Mouse (Mus musculus) olfactory bulb, adult 2 months (tissue): ENCODE results near the gene Gm15093. TPM values are rescaled to one million over a fixed set of nuclear protein-coding genes. Genes with fewer than 3 reads are reported as not detected.
"Not testable (repeated sequence)": the region's sequence is repeated elsewhere in the genome, so short reads cannot be mapped to it uniquely, and the experiment has no call there.

Experiments used
- H3K27ac ChIP-seq: fragments of 200-500 bp; 2 replicates; pipeline ENCODE4 v1.5.1; 2012; ENCODE audit warnings: low read depth, low read length; ENCODE audit not compliant: insufficient read depth
- H3K4me1 ChIP-seq: fragments of 200-500 bp; 2 replicates; pipeline ENCODE4 v1.6.1; 2012; ENCODE audit warnings: low read length; ENCODE audit not compliant: control insufficient read depth, insufficient read depth
- H3K4me3 ChIP-seq: fragments of 200-500 bp; 2 replicates; pipeline ENCODE4 v1.5.1; 2012; ENCODE audit warnings: mild to moderate bottlenecking, low read depth, low read length, moderate library complexity; ENCODE audit not compliant: insufficient read depth
- WGBS: fragments of 180-500 bp; shearing (Covaris S2); methylation state at CpG from one replicate; pipeline ENCODE4 v1.1.7; 2018; 5-methylcytosine and 5-hydroxymethylcytosine counted together
- polyA plus RNA-seq: library from polyadenylated mRNA; stranded (reverse); fragments of >200 nt; gene quantifications from 2 replicates; pipeline ENCODE4 v1.2.4, GENCODE M21; 2012; ENCODE audit warnings: low replicate concordance; ENCODE audit not compliant: missing spikeins, insufficient read depth, insufficient read length

The Gm15093 gene
- not detected in 2 replicates for polyA plus RNA-seq

DNA sequence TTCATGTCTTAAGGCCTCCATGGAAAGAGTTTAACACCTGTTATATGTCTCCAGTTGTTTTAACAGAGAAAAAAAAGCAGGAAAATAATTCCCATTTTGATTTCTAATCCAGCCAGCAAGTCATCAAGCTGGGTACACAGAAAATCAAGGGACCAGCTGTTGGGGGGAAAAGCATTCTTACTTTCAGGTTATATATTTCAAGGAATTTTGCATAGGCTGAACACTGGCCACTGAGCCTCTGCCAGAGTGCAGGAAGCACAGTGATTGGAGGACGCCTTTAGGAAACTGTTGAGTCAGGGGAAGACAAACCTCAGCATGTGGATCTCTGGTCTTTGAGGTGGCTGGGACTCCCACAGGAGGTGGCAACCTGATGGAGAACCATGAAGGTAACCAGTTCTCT, at the start of gene Gm15093:
Gm15093 (plus strand) TSS at position 301 of the 400 bp plus-strand sequence.
- not testable (repeated sequence) for H3K4me1 ChIP-seq, H3K4me3 ChIP-seq, H3K27ac ChIP-seq
- no CpG with 5 or more reads among the region's 1 CpGs for WGBS

Other genes with a start within 250 kb of the Gm15093 start
- gene Ott, start 198.1 kb upstream of the Gm15093 start, polyA plus RNA-seq = not detected in 2 replicates
- not detected in 2 replicates for gene Gm15085, start 175.2 kb downstream of the Gm15093 start, polyA plus RNA-seq